In genomic region chr2:166510776-166511175, GRCm38 (mm10) we compare ENCODE assay signal across 17 mouse cellular contexts.
A peak's percentile ranks its signal among the peaks of the same experiment; 100 is the strongest.
DNase-seq lines count a peak whose midpoint lies in the region; ATAC-seq and TF ChIP-seq lines count a peak whose summit lies in the region.
"Had no signal": no experiment of that assay in that cellular context is flagged by ENCODE, and none has a peak within 500 bp of the region (broad histone marks: within the 10 kb centered on the region; RNA-seq: fewer than 3 reads in every experiment).

No protein-coding gene starts in this region.

- DNase-seq in hindbrain, embryonic 14.5 days (ENCODE audit: low spot score) = no peak
- DNase-seq in heart, postnatal 4 days = peak; percentile 43
- DNase-seq in left cerebral cortex, adult 2 months (ENCODE audit: extremely low spot score in 1 of 2, low spot score in 2 of 2) = no peak
- DNase-seq: cerebellum, adult 18-20 months; gastrocnemius, adult 2 months; kidney, adult 8-10 months; kidney, postnatal 4 days; thymus, adult 18-20 months had no signal

- H3K27me3 ChIP-seq in hindbrain, embryonic 13.5 days = peaks cover 22% of the 10 kb centered on the region
- H3K27me3 ChIP-seq in hindbrain, embryonic 14.5 days (ENCODE audit: control insufficient read depth, insufficient read depth, low read length) = peaks cover 6% of the 10 kb centered on the region; the same call in 1 of the 2 replicates
- no peaks in the 10 kb centered on the region for H3K27me3 ChIP-seq in heart, embryonic 11.5 days (ENCODE audit: control insufficient read depth, insufficient read depth, low read length)
- H3K27me3 ChIP-seq: embryonic facial prominence, embryonic 12.5 days; liver, embryonic 12.5 days; lung, embryonic 15.5 days had no signal

- no peaks in the 10 kb centered on the region for H3K36me3 ChIP-seq in hindbrain, embryonic 13.5 days
- H3K36me3 ChIP-seq in hindbrain, embryonic 14.5 days (replicated peaks; ENCODE audit: control insufficient read depth, insufficient read depth) = no peaks in the 10 kb centered on the region
- no peaks in the 10 kb centered on the region for H3K36me3 ChIP-seq in heart, embryonic 11.5 days (ENCODE audit: control insufficient read depth, insufficient read depth, low read length)
- H3K36me3 ChIP-seq: embryonic facial prominence, embryonic 12.5 days; liver, embryonic 12.5 days; lung, embryonic 15.5 days had no signal

- H3K27ac ChIP-seq in hindbrain, embryonic 13.5 days = 0 out of 2 replicates have a peak overlapping the region, but pooled peaks have one; percentile 19
- no peak overlapping the region for H3K27ac ChIP-seq in hindbrain, embryonic 14.5 days
- peak overlapping the region; percentile 67 for H3K27ac ChIP-seq in brown adipose tissue, adult 24 weeks (replicated peaks; ENCODE audit: low read depth, low read length)
- H3K27ac ChIP-seq in heart, embryonic 11.5 days (ENCODE audit: low read depth, low read length) = peak overlapping the region; percentile 16; the same call in 1 of the 2 replicates
- H3K27ac ChIP-seq in left cerebral cortex, adult 2 months = no peak overlapping the region
- H3K27ac ChIP-seq: gastrocnemius, adult 2 months; liver, embryonic 12.5 days; lung, embryonic 15.5 days had no signal

- intact Hi-C loops in left cerebral cortex, adult 2 months (cut with DNase I) = no loop called here

- no peak for TF ChIP-seq CTCF in left cerebral cortex, adult 2 months (IDR thresholded peaks at IDR 0.05)

- H3K4me2 ChIP-seq in hindbrain, embryonic 13.5 days = no peak overlapping the region
- no peak overlapping the region for H3K4me2 ChIP-seq in hindbrain, embryonic 14.5 days (replicated peaks)
- H3K4me2 ChIP-seq in heart, embryonic 11.5 days = no peak overlapping the region
- H3K4me2 ChIP-seq: embryonic facial prominence, embryonic 12.5 days; liver, embryonic 12.5 days; lung, embryonic 15.5 days had no signal

- no peak for ATAC-seq in hindbrain, embryonic 13.5 days (ENCODE audit: low FRiP score)
- no peak for ATAC-seq in hindbrain, embryonic 14.5 days (ENCODE audit: low FRiP score)
- no peak for ATAC-seq in heart, embryonic 11.5 days (replicated peaks; ENCODE audit: insufficient number of reproducible peaks, low FRiP score, low TSS enrichment)
- ATAC-seq in megakaryocyte-erythroid progenitor cell, adult 5-6 weeks (replicated peaks; ENCODE audit: low FRiP score, low TSS enrichment, poor library complexity, severe bottlenecking) = no peak
- ATAC-seq: CD4-positive, CD25-positive, alpha-beta regulatory T cell, adult 4 months; liver, embryonic 12.5 days; midbrain, embryonic 16.5 days had no signal

- 0 out of 2 replicates have a peak, but pooled peaks cover 4% of the 10 kb centered on the region for H3K9me3 ChIP-seq in hindbrain, embryonic 13.5 days
- H3K9me3 ChIP-seq in hindbrain, embryonic 14.5 days (ENCODE audit: control insufficient read depth, low read length) = 0 out of 2 replicates have a peak, but pooled peaks cover 4% of the 10 kb centered on the region
- no peaks in the 10 kb centered on the region for H3K9me3 ChIP-seq in heart, embryonic 11.5 days (replicated peaks; ENCODE audit: control insufficient read depth, low read length)
- H3K9me3 ChIP-seq: lung, embryonic 15.5 days had no signal

- WGBS in hindbrain, embryonic 13.5 days = 85% methylated on average over 4 of the region's 4 CpGs
- 82% methylated on average over 4 of the region's 4 CpGs for WGBS in hindbrain, embryonic 14.5 days
- 64% methylated on average over 4 of the region's 4 CpGs for WGBS in heart, embryonic 11.5 days (ENCODE audit: insufficient replicate concordance)

- no peak overlapping the region for H3K4me3 ChIP-seq in hindbrain, embryonic 13.5 days
- no peak overlapping the region for H3K4me3 ChIP-seq in hindbrain, embryonic 14.5 days (replicated peaks; ENCODE audit: low read length)
- H3K4me3 ChIP-seq in brown adipose tissue, adult 24 weeks (ENCODE audit: insufficient read depth, low read depth, low read length) = no peak overlapping the region
- H3K4me3 ChIP-seq in heart, embryonic 11.5 days (ENCODE audit: low read depth, low read length) = no peak overlapping the region
- H3K4me3 ChIP-seq in left cerebral cortex, adult 2 months = no peak overlapping the region
- H3K4me3 ChIP-seq: embryonic facial prominence, embryonic 12.5 days; gastrocnemius, adult 2 months; liver, embryonic 12.5 days; lung, embryonic 15.5 days had no signal

- H3K9ac ChIP-seq in hindbrain, embryonic 13.5 days = no peak overlapping the region
- no peak overlapping the region for H3K9ac ChIP-seq in hindbrain, embryonic 14.5 days
- no peak overlapping the region for H3K9ac ChIP-seq in heart, embryonic 11.5 days (ENCODE audit: low read depth, low read length)
- H3K9ac ChIP-seq: embryonic facial prominence, embryonic 12.5 days; liver, embryonic 12.5 days; lung, embryonic 15.5 days had no signal

- H3K4me1 ChIP-seq in hindbrain, embryonic 13.5 days (replicated peaks) = peaks cover 22% of the 10 kb centered on the region
- H3K4me1 ChIP-seq in hindbrain, embryonic 14.5 days (replicated peaks; ENCODE audit: control insufficient read depth, insufficient read depth, low read length) = peaks cover 5% of the 10 kb centered on the region; the same call in 1 of the 2 replicates
- H3K4me1 ChIP-seq in brown adipose tissue, adult 24 weeks (ENCODE audit: control insufficient read depth, insufficient read depth, insufficient read length, low read length) = peaks cover 15% of the 10 kb centered on the region
- H3K4me1 ChIP-seq in heart, embryonic 11.5 days (ENCODE audit: control insufficient read depth, insufficient read depth, low read length) = peaks cover 29% of the 10 kb centered on the region
- H3K4me1 ChIP-seq: liver, embryonic 12.5 days; lung, embryonic 15.5 days had no signal

Comparison
In these comparisons a context has a peak if more than half of its experiments do, and no peak if none do; other contexts are left out.
1. H3K27ac ChIP-seq: peak in hindbrain, embryonic 13.5 days (single experiment), brown adipose tissue, adult 24 weeks (single experiment) and heart, embryonic 11.5 days (single experiment); none in hindbrain, embryonic 14.5 days (single experiment) and left cerebral cortex, adult 2 months (single experiment).